Mouse (Mus musculus) testis, adult 2 months (tissue): ENCODE results near the gene Slc39a1.

Source experiments
- CTCF ChIP-seq: fragments of 200-500 bp; IDR thresholded peaks from 2 replicates; pipeline ENCODE4 v1.5.1; 2012; ENCODE audit warnings: low read depth, mild to moderate bottlenecking, inconsistent platforms, low read length, moderate library complexity; ENCODE audit not compliant: control insufficient read depth, insufficient read depth, insufficient replicate concordance
- POLR2A ChIP-seq: fragments of 200-500 bp; IDR thresholded peaks from 2 replicates; pipeline ENCODE4 v1.6.1; 2012; ENCODE audit warnings: low read depth, mild to moderate bottlenecking, inconsistent platforms, low read length, moderate library complexity; ENCODE audit not compliant: control insufficient read depth

DNA sequence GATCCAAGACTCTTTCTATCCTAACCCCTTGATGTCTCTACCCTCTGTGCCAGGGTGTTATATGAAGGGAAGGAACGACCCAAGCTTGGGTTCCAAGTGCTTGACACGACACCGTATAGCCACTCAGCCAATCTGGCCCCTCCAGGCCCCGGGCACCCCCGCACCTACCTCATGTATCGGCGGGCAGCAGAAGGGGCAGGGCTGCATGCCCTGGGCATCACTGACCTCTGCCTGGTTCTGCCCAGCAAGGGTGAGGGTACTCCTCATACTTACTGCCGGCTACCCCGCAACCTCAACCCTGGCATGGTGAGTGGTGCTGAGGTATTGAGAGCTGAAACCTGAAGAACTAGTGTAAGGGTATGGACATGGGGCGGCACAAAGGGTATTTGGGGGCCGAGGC, 20.2 kb downstream of the Slc39a1 start:
- TF ChIP-seq POLR2A (no peak), CTCF (no peak)
